Mouse (Mus musculus) kidney, adult 2 months (tissue): ENCODE data around the gene Cltc.

Source experiments
- CTCF ChIP-seq: fragments of 200-500 bp; conservative IDR thresholded peaks from 2 replicates; pipeline ENCODE4 v1.5.1; 2011; ENCODE audit warnings: low read depth, mild to moderate bottlenecking, control low read depth, low read length, moderate library complexity, mixed read lengths; ENCODE audit not compliant: insufficient read depth, insufficient read length
- POLR2A ChIP-seq: fragments of 200-500 bp; IDR thresholded peaks from one replicate; pipeline ENCODE4 v1.6.1; 2011; ENCODE audit warnings: low read depth, low read length, control low read depth

GRCm38 (mm10) chr11:86667553-86667952, 89.8 kb downstream of the Cltc start:
- TF ChIP-seq CTCF (no peak), POLR2A (no peak)
